Mouse (Mus musculus): ENCODE results near the gene Psmb2.

Gene Psmb2

GRCm38 (mm10) chr4:126707439-126707826 is 30.0 kb downstream of the Psmb2 start:
- intact Hi-C loops (cut with DNase I) = no loop called here

DNA sequence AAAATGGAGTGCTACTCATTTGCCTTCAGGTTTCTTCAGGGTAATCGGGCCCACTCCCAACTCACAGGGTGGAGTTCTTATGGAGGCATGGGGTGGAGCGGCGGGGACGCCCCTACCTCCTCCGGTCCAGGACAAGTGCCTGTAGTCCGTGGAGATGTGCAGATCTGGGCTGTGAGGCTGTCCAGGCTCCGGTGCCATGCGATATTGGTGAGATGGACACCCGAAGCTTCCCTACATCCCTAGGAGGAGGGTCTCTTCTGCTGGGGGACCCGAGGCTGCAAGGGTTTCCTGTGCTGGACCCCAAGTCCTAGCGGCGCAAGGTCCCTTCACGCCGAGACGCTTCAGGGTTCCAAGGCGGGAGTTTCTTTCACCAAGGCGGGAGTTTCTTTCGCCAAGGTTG is 54.7 kb downstream of the Psmb2 start:
- intact Hi-C loops (cut with DNase I) = no loop called here

GRCm38 (mm10) chr4:126732531-126733380 is 55.3 kb downstream of the Psmb2 start:
- intact Hi-C loops (cut with DNase I) = no loop called here

GRCm38 (mm10) chr4:126734001-126734603 is 56.7 kb downstream of the Psmb2 start:
- intact Hi-C loops (cut with DNase I) = no loop called here

DNA sequence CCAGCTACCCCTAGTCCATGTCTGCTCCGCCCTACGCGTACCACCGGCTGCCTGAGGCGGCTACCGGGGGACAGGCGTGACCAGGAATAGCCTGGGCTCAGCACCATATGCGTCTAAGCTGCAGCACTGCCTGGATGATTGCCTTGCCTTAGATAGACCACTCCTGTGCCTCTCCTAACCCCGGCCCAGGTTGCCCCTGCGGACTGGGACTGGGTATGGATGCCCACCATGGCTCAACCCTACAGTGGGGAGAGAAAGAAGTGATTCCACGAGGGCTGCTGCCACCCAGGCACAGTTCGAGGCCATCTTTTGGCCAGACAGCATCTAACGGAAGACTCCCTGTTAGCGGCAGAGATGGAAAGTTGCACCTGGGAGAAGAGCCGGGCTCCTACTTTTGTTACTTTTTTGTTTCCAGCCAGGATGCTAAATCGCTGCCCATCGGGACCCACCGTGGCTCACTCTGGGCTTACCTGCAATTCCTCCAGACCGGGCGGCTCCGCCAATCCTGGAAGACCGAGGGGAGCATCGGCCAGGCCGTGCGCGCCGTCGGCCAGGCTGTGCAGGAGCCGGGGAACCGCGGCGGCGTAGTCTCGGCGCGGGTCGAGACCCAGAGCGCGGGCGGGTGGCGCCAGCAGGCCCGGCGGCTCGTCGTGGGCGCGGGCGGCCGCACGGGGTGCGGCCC is 57.4 kb downstream of the Psmb2 start:
- intact Hi-C loops (cut with DNase I) = no loop called here

DNA sequence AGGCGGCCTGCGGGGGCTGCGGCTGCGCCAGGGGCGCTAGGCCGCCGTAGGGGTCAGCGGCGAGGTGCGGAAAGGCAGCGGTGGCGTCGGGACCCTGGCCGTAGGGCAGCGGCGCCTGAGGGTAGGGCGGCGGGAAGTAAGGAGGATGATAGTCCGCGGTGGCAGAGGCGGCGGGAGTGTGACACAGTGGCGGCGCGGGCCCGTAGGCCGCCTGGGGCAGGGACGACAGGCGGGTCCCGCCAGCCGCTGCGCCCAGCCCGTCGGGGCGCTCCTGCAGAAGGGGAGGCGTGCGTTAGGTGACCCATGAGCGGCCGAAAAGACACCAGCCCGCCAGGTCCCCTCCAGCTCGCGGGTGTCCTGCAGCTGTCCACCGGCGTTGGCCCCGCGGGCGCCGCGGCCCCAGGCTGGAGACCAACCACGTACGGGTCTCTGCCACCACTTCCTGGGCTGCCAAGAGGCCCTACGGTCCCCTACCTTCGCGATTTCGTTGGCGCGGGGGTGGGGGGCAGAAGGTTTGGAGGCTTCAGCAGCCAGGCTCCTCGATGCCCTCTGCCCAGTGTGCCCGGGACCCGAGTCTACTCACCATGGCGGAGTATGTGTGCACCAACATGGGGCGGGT is 58.1 kb downstream of the Psmb2 start:
- intact Hi-C loops (cut with DNase I) = no loop called here

DNA sequence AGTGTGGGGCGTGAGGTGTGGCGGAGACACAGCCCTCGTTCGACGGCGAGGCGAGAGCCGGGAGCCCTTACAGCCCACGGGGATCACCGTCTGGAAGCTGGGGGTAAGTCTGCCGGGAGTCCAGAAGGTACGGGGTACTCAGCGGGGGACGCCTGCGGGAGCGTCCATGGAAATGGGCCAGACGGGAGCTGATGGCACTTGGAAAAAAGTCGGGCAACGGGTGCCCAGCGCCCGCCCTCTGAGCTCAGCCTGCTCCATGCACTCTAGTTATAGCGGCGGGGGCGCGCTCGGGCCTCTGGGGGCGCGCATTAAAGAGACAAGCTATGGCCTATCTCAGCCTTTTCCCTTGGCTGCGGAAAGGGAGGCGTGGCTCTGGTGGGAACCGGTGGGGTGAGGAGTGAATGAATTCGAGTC is 58.6 kb downstream of the Psmb2 start, which contains the start of gene Tfap2e:
Tfap2e (minus strand) TSS at position 240 of the 414 bp plus-strand sequence.
- intact Hi-C loops (cut with DNase I) = no loop called here

- intact Hi-C loops (cut with DNase I) = loop anchor here (1.0 to 2.0 kb wide), 2 partner anchors 107 to 140 kb away; no protein-coding TSS in a partner anchor
Observed at GRCm38 (mm10) chr4:126739966-126740676, 62.7 kb downstream of the Psmb2 start.

DNA sequence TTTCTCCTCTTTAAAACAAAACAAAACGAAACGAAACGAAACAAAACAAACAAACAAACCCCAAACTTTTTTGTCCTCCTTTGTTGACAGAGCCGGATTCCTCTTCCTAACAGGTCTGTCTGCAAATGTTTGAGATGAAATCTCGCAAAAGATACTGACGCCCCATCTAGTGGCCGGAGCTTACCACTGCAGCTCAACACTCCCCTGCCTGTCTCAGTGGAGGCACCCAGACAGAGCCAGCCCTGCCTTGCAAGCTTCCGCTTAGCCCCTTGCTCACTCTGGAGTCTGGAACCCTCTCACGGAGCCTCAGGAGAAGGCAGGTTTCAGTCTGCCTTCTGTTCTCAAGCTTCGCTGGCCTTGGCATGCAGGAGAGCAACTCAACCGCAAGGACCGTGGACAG is 64.0 kb downstream of the Psmb2 start:
- intact Hi-C loops (cut with DNase I) = loop anchor here (2.0 kb wide), 1 partner anchor 109 kb away; no protein-coding TSS in a partner anchor

DNA sequence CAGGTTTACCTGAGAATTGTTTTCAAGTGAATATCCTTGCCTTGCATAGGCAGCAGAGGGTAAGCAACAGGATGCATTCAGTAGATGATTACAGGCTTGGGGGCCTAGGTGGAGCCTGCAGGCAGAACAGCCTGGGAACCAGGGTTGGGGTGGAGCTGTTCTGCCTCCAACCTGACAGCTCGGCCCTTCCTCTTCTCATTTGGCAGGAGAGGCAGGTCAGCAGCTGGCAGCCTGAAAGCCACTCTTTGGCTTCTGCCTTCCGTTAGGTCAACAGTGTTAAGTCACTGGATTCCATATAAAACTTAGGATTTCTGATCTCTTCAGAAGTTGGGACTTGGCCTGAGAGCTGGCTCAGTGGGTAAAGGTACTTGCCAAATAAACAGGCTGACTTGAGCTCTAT is 65.5 kb downstream of the Psmb2 start:
- intact Hi-C loops (cut with DNase I) = loop anchor here (2.0 kb wide), 1 partner anchor 188 kb away; no protein-coding TSS in a partner anchor

DNA sequence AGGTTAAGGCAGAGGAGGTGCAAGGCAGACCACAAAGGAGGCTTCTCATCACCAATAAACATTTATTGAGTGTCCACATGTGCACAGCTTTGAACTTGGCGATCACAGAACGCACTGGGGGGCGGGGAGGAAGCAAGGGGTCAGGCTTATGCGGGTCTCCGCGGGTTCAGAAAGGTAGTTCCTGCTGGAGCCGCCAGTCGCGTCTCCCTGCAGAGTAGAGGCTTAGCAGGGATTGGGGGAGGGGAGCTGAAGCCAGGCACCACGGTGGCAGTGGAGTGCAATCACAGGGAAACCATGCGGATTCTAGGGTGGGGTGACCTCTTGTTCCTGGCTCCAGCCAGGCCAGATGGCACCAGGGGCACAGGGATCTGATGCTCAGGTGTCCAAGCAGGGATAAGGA is 66.3 kb downstream of the Psmb2 start:
- intact Hi-C loops (cut with DNase I) = loop anchor here (2.0 kb wide), 1 partner anchor 189 kb away; no protein-coding TSS in a partner anchor

- intact Hi-C loops (cut with DNase I) = loop anchor here (5.0 kb wide), 1 partner anchor 92 kb away; no protein-coding TSS in a partner anchor
Observed at GRCm38 (mm10) chr4:126744831-126745230, 67.4 kb downstream of the Psmb2 start.

- intact Hi-C loops (cut with DNase I) = loop anchor here (5.0 kb wide), 1 partner anchor 92 kb away; no protein-coding TSS in a partner anchor
Observed at GRCm38 (mm10) chr4:126745506-126746193, 68.2 kb downstream of the Psmb2 start.

DNA sequence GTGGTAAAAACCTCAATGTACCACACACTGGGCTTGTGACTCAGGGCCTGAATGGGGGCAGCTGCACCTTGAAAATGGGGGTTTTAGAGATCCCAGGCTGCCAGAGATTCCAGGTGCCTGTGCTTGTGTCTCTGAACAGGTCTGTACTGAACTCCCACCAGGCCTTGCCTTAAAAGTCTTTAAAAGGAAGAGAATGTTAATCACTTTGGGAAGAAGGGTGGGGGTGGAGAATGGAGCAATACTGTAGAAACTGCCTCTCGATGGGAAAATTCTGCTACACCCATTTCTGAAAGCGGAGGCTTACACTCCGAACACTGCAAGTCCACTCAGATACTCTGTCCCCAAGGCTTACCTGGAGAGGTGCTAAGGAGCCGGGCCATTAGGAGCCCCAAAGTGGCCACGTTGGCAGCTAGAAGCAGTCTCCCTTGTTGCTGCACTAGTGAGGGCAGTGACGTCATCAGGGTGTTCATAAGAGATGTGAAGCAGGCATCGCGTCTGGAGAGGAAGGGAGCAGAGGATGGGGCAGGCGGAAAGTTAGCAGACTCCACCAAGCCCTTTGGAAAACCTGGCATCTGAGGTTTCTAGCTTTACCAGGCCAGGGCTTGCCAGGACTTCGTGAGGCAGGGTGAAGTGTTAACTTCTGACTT is 68.9 kb downstream of the Psmb2 start:
- intact Hi-C loops (cut with DNase I) = loop anchor here (5.0 kb wide), 1 partner anchor 91 kb away; no protein-coding TSS in a partner anchor

- intact Hi-C loops (cut with DNase I) = loop anchor here (5.0 kb wide), 1 partner anchor 89 kb away; no protein-coding TSS in a partner anchor
Observed at GRCm38 (mm10) chr4:126748381-126748780, 71.0 kb downstream of the Psmb2 start.

DNA sequence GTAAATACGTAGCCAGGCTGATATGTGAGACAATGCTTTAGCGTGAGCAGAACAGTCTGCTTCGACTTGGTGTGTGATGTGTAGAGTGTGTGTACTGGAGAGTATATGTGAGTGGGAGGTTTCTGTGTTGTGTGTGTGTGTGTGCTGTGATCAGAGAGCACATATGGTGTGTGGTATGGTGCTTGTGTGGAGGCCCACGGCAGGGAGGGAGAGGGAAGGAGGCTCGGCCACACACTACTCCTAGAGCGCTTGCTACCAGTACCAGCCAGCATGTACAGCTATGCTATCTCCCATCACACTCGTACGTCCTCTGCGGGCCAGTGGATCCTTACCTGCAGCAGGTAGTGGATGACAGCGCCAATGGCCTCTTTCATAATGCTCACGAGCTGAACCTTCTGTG is 72.1 kb downstream of the Psmb2 start:
- intact Hi-C loops (cut with DNase I) = loop anchor here (5.0 kb wide), 1 partner anchor 88 kb away; no protein-coding TSS in a partner anchor

GRCm38 (mm10) chr4:126750046-126750683 is 72.7 kb downstream of the Psmb2 start:
- intact Hi-C loops (cut with DNase I) = loop anchor here (5.0 kb wide), 1 partner anchor 97 kb away; no protein-coding TSS in a partner anchor

DNA sequence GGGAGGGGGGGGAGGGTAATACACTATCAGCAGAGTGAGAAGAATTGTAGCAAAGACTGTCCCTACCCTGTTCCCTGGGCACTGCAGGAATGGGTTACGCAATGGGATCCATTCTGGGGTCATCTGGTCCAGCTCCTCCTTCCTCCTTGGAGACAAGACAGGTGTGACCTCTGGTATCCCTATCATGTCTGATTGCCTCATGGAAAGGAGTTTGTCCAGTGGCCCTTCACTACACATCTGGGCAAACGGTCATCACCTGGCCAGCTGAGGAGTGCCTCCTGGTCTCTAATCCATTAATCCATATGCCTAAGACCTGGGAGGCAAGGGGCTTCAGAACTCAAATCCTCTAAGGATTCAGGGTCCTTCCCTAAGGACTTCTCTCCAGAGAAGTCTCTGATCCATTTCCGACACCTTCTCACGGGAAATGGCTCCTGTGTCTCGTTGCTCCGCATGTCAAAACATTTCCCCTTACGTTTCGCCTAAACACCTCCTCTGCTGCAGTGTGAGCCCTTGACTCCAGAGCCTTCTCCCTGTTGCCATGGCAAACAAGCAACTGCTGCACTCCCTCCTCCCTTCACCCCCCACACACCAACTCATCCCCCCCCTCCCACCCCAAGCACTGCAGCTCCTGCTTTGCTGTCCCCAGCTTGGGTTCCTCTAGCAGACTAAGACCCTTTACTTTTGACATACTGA is 73.6 kb downstream of the Psmb2 start:
- intact Hi-C loops (cut with DNase I) = loop anchor here (5.0 kb wide), 1 partner anchor 96 kb away; no protein-coding TSS in a partner anchor
